Mouse (Mus musculus) stomach, postnatal 0 days (tissue): Measurements from ENCODE around the gene Gramd1a.

Source experiments
- CTCF ChIP-seq: IDR thresholded peaks from 2 replicates; pipeline ENCODE4 v1.5.1; 2016; ENCODE audit warnings: antibody characterized with exemption, low read depth, mild to moderate bottlenecking, moderate library complexity
- EP300 ChIP-seq: optimal IDR thresholded peaks from 2 replicates; pipeline ENCODE3; 2016; ENCODE audit warnings: antibody characterized with exemption

- TF ChIP-seq EP300 (no peak), CTCF (peak; percentile 77)
Observed at GRCm38 (mm10) chr7:31172238-31172637, 16.5 kb upstream of the Gramd1a start.
